Mouse (Mus musculus): ENCODE results near the gene Camk2d. TPM values are rescaled to one million over a fixed set of nuclear protein-coding genes. Genes with fewer than 3 reads are reported as not detected.

Gene Camk2d
- total RNA-seq, 2 experiments from 2014 or later: 90.2 to 95.1 TPM

- DNase-seq (ENCODE audit: low spot score in 2 of 2): no peak
These were observed 144.0 kb downstream of the Camk2d start for GRCm38 (mm10) chr3:126740146-126740545.

- no peak for DNase-seq (ENCODE audit: low spot score in 2 of 2)
These were observed 148.5 kb downstream of the Camk2d start for GRCm38 (mm10) chr3:126744432-126745133.

GRCm38 (mm10) chr3:126746148-126746803 is 150.2 kb downstream of the Camk2d start:
- DNase-seq (ENCODE audit: low spot score in 2 of 2): no peak

GRCm38 (mm10) chr3:126747628-126748027 is 151.5 kb downstream of the Camk2d start:
- DNase-seq (ENCODE audit: low spot score in 2 of 2): no peak

- no peak for DNase-seq (ENCODE audit: low spot score in 2 of 2)
These were observed 155.4 kb downstream of the Camk2d start for GRCm38 (mm10) chr3:126751377-126752098.

GRCm38 (mm10) chr3:126752978-126753377 is 156.9 kb downstream of the Camk2d start:
- no peak for DNase-seq (ENCODE audit: low spot score in 2 of 2)

- no peak for DNase-seq (ENCODE audit: low spot score in 2 of 2)
These were observed 162.3 kb downstream of the Camk2d start for GRCm38 (mm10) chr3:126758398-126758797.

GRCm38 (mm10) chr3:126760608-126761007 is 164.5 kb downstream of the Camk2d start:
- no peak for DNase-seq (ENCODE audit: low spot score in 2 of 2)

GRCm38 (mm10) chr3:126764745-126765144 is 168.6 kb downstream of the Camk2d start:
- DNase-seq (ENCODE audit: low spot score in 2 of 2): no peak

GRCm38 (mm10) chr3:126770056-126770455 is 174.0 kb downstream of the Camk2d start:
- no peak for DNase-seq (ENCODE audit: low spot score in 2 of 2)

GRCm38 (mm10) chr3:126771032-126771431 is 174.9 kb downstream of the Camk2d start:
- no peak for DNase-seq (ENCODE audit: low spot score in 2 of 2)

- peak; percentile 74 to 75 for DNase-seq (ENCODE audit: low spot score in 2 of 2)
These were observed 175.4 kb downstream of the Camk2d start for GRCm38 (mm10) chr3:126771541-126771940.

- DNase-seq (ENCODE audit: low spot score in 2 of 2): no peak
These were observed 179.9 kb downstream of the Camk2d start for GRCm38 (mm10) chr3:126776001-126776400.

- no peak for DNase-seq (ENCODE audit: low spot score in 2 of 2)
These were observed 181.0 kb downstream of the Camk2d start for GRCm38 (mm10) chr3:126777101-126777500.

GRCm38 (mm10) chr3:126777879-126778278 is 181.8 kb downstream of the Camk2d start:
- no peak for DNase-seq (ENCODE audit: low spot score in 2 of 2)

GRCm38 (mm10) chr3:126780014-126780615 is 184.0 kb downstream of the Camk2d start:
- DNase-seq (ENCODE audit: low spot score in 2 of 2): no peak

GRCm38 (mm10) chr3:126793035-126793964 is 197.2 kb downstream of the Camk2d start:
- no peak for DNase-seq (ENCODE audit: low spot score in 2 of 2)

GRCm38 (mm10) chr3:126795904-126796303 is 199.8 kb downstream of the Camk2d start:
- no peak for DNase-seq (ENCODE audit: low spot score in 2 of 2)

GRCm38 (mm10) chr3:126797025-126797424 is 200.9 kb downstream of the Camk2d start:
- DNase-seq (ENCODE audit: low spot score in 2 of 2): no peak

- DNase-seq (ENCODE audit: low spot score in 2 of 2): no peak
These were observed 201.7 kb downstream of the Camk2d start for GRCm38 (mm10) chr3:126797810-126798209.
